Mouse (Mus musculus) heart, adult 11 months (tissue): ENCODE data around the gene Diaph3.
"Not testable (repeated sequence)": the region's sequence is repeated elsewhere in the genome, so short reads cannot be mapped to it uniquely, and the experiment has no call there.

Experiments used
- DNase-seq: peaks from one replicate; pipeline ENCODE4 v3.0.0; 2022

Diaph3 gene

DNA sequence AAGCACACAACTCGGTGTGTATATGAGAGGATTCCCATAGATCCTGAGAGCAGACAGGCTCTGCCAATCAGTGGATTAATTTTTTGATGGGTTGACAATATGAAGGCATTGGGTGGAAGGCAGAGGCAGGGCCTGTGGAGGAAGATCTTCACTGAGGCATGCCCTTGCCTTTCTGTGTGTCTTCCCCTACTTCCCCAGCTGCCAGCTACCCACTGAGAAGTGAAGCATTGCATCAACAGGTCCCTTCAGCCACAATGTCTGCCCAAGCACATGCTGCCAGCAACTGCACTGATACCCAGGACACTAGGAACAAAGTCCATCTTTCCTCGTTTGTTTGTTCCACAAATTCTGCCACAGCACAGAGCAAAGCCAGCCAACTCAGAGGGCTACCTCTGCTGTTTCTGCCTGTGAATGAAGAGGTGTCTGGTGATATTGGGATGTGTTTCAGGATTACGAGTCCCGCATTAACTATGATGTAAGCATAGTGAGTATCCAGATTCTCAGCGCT, 413.4 kb downstream of the Diaph3 start:
- DNase-seq = no peak

DNA sequence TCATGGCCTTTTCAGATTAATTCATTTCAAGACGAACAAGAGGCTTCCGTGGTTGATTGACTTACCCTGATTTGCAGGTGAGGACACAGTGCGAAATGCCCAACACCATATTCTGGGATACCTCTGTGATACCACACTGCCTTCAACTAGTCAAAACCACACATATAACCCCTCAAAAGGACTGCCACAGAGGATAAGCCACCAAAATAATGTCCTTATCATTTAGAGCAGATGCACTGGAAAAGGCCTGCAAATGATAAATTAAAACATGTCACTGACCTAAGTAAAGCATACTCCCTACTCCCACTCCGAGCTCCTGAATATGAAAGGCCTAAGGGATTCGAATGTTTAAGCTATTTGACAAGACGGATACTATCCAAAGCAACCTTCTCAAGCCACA, 419.3 kb downstream of the Diaph3 start:
- no peak for DNase-seq

GRCm38 (mm10) chr14:86721082-86721481, 420.0 kb downstream of the Diaph3 start:
- no peak for DNase-seq

DNA sequence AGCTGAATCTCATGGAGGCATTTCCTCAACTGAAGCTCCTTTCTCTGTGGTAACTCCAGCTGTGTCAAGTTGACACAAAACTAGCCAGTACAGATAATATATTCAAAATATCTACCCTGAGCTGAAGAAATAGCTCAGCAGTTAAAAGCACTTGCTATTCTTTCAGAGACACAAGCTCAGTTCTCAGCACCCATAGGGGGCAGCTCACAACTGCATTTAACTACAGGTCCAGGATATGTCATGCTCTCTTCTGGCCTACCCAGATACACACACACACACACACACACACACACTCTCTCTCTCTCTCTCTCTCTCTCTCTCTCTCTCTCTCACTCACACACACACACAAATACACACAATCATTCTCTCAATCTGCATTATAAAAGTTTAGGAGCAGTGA, 420.6 kb downstream of the Diaph3 start:
- not testable (repeated sequence) for DNase-seq

- no peak for DNase-seq
Observed at GRCm38 (mm10) chr14:86714088-86714690, 426.8 kb downstream of the Diaph3 start.

- peak; percentile 42 for DNase-seq
Observed at GRCm38 (mm10) chr14:86704080-86704479, 437.0 kb downstream of the Diaph3 start.

DNA sequence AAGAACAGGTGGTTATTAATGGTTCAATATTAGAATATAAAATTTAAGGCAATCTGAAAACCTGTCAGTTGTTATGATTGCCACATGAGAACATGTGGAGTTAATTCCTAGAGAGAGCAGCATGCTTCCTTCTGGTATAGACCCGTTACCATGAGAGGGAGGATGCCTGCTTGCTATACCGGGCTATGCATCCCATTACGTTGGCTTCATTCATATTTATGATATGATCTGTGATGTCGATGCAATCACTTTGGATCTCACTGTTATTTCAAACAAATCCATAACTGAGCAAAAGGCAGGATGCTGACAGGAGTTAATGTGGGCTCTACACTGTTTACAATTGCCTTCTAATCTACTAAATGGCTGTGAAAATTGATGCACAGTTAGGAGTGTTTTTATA, 439.9 kb downstream of the Diaph3 start:
- DNase-seq = no peak

- no peak for DNase-seq
Observed at GRCm38 (mm10) chr14:86697887-86698286, 443.1 kb downstream of the Diaph3 start.

DNA sequence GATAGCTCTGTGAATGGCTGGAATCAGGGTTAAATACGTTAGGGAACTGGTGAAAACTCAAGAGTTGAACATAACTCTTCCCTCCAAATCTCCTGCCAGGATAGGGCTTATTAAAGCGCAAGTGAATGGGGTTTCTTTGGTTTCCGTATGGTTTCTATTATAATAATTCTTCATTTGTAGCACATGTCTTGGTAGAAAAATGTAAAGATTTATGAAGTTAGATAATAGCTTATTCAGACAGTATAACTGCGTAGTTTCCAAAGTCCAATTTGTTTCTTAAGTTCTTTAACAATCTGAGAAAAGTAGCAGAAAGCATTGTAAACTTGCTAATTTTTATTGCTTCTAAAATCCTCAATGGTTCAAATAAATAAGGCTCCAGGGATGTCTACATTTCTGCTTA, 448.3 kb downstream of the Diaph3 start:
- DNase-seq = no peak

- no peak for DNase-seq
Observed at GRCm38 (mm10) chr14:86691298-86691697, 449.7 kb downstream of the Diaph3 start.

DNA sequence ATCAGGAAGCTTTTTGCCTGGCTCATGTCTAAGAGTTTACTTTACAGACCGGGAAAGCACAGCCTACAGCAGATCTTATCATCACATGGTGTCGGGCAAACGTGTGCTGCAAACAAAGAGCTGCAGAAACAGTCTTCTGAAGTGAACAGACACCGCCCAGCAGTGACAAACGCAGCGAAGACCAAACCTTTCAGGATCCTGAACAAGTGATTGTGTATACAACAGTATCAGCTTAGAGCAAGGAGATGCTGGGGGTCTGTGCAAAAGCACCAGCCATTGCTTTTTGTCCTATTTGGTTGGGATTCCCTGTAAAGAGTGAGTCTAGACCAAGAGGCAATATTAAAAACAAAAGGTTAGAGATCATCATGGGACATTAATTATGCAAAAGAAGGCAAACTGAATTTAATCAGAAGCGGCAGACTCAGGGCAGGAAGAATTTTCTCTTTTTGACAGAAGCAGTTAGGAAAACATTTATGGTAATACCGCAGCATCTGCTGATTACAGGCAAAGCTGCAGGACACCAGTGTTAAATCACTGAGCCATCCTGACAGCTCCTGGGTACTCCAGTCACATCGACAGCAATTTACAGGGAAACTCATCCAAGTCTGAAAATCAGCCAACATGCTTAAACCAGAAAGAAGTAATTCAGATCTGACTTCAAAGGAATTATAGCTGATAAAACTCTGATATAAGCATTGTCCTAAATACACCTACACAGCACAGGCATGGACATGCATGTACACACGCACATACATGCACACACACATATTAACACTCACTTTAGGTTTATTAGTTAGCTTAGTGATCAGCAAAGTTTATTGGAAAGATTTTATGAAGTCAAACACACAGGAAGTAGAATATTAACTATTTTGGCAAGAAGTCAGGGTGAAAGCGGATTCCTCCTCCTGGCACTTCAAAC, 456.2 kb downstream of the Diaph3 start:
- no peak for DNase-seq

DNA sequence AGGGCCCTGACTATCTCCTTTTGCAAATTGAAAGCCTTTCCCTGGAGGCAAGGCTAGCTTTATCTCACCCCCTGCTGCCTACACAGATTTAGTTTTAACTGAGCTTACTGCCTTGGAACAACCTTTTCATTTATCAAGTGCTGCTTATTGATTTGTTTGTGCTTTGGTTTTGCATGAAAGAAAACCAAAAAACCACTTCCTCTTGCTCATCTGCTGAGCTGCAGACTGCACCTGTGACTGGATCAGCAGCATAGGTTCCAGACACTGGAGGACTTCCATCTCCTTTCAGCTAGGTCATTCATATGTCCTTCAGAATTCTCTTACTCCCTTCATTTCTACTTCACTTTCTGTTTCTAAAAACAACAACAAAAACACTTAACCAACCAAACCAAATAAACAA, 459.1 kb downstream of the Diaph3 start:
- DNase-seq = no peak

GRCm38 (mm10) chr14:86678992-86679391, 462.0 kb downstream of the Diaph3 start:
- no peak for DNase-seq

- DNase-seq = no peak
Observed at GRCm38 (mm10) chr14:86678179-86678780, 462.8 kb downstream of the Diaph3 start.

DNA sequence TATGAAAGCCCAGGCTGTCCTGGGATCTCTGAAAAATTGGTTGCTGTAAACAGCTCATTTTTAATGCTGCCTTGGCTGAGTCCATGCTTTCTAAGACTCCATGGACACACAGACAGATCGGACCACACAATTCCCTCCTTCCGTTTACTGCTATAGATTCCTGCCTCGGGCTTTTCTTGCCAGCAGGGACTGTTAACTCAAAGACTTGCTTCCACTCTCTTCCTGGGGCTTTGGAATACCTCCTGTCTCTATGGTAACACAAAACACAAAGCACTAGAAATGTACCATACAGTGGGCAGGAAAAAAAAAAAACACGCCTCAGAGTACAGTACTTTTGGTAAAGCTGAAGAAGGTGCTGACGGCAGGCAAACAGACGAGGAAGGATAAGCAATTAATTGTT, 464.0 kb downstream of the Diaph3 start:
- no peak for DNase-seq

- DNase-seq = peak; percentile 44
Observed at GRCm38 (mm10) chr14:86675314-86675713, 465.7 kb downstream of the Diaph3 start.

- DNase-seq = no peak
Observed at GRCm38 (mm10) chr14:86662846-86663245, 478.2 kb downstream of the Diaph3 start.

GRCm38 (mm10) chr14:86660556-86660955, 480.5 kb downstream of the Diaph3 start:
- no peak for DNase-seq

GRCm38 (mm10) chr14:86656262-86656661, 484.8 kb downstream of the Diaph3 start:
- peak; percentile 34 for DNase-seq

DNA sequence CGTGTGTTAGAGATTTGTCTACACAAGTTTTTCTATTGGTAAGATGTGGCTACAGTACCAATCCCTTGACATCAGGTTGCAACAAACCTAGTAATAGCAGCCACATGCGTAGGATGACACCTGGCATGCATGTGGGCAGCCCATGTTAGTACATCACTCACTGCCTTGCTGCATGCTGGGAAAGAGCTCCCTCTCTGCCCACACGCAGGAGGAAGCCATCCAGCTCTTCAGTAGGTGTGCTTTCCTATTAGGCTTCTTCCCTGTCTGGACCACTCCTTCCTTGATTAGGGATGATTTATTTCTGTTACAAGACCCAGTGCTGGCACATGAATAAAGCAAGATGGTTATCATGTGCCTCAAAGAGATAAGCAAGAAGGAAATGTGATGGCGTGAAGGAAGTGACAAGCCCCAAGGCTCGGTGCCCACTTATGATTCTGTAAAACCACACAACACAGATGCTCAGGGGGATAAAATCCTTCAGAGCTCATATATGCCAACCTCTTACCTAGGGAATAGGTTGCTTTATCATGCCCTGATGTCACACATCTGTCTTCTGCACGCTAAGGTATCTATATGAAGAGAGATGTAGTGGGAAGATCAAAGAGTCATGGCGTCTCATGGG, 494.4 kb downstream of the Diaph3 start:
- no peak for DNase-seq

DNA sequence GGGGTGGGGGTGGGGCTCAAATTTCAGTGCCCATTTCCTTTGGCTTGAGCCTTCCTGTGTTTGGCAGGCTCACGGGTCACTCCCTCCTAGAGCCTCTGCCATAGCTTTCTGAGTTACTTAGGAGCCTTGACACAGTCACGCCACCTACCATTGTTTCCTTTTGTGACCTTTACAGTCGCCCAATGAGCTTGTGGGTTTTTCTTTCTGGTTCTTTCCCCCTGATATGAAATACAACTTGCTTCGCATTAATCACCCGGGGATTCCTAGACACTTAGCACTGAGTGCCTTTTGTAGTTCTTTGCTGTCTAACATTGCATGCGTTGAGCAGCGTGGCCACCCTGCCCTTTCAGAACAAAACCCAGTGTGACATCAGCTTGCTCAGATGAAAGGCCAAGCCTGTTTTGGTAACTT, 498.2 kb downstream of the Diaph3 start:
- peak; percentile 57 for DNase-seq

- no peak for DNase-seq
Observed at GRCm38 (mm10) chr14:86641839-86642238, 499.2 kb downstream of the Diaph3 start.

- DNase-seq = peak; percentile 58
Observed at GRCm38 (mm10) chr14:86640086-86640485, 500.9 kb downstream of the Diaph3 start.
